Mouse (Mus musculus): ENCODE measurements around the gene Myh6. TPM values are rescaled to one million over a fixed set of nuclear protein-coding genes. Genes with fewer than 3 reads are reported as not detected.
"Not testable (repeated sequence)": the region's sequence is repeated elsewhere in the genome, so short reads cannot be mapped to it uniquely, and the experiment has no call there.

Gene Myh6
- polyA plus RNA-seq, 1 experiment from 2014 or later, result 0.69 TPM

DNA sequence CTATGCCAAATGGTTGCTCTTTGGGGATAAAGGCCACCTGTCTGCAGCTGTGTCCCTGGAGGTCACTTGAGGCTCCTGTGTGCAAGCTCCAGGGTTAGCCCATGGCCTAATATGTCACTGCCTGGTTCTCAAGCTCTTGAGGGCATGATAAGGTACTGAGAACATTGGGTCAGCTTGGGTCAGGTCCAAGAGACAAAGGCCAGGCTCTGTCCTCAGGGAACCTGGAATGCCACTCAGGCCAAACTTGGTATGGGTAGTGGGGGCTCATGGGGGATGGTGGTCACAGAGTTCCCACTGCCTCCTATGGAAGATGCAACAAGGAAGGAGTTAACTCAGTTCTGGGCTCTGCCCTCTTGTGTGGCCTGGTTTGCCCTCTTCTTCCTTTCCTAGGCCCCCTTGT, 1.6 kb upstream of the Myh6 start:
- Histone ChIP-seq H3K4me3 (replicated peaks) (no peak overlapping the region), H3K4me2 (no peak overlapping the region), H3K27ac (replicated peaks) (no peak overlapping the region), H3K36me3 (replicated peaks) (no peaks in the 10 kb centered on the region), H3K9me3 (replicated peaks) (no peaks in the 10 kb centered on the region), H3K27me3 (no peaks in the 10 kb centered on the region), H3K9ac (no peak overlapping the region), H3K4me1 (replicated peaks) (no peaks in the 10 kb centered on the region)
- ATAC-seq (ENCODE audit: insufficient read depth), result no peak

DNA sequence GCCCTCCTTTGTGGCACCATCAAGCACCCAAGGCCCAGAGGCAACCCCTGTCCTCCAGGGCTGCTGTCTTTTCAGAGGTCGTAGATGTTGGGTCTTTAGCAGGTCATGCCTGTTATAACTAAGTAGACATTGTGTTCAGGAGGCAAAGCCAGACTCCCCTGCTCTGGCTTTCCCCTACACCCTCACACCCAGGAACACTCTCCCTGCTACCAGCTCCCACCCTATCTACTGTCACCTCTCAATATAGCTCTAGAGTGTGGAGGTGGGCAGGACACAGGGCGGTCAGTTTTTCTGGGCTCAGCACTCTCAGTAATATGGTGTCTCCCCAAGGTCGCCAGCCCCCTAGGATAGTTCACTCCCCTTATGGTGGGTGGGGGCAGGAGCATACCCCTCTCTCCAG, 1.1 kb upstream of the Myh6 start:
- Histone ChIP-seq H3K4me3 (replicated peaks) (no peak overlapping the region), H3K27ac (replicated peaks) (no peak overlapping the region), H3K4me2 (no peak overlapping the region), H3K27me3 (no peaks in the 10 kb centered on the region), H3K9ac (no peak overlapping the region), H3K36me3 (replicated peaks) (no peaks in the 10 kb centered on the region), H3K9me3 (replicated peaks) (no peaks in the 10 kb centered on the region), H3K4me1 (replicated peaks) (no peaks in the 10 kb centered on the region)
- no peak for ATAC-seq (ENCODE audit: insufficient read depth)
- 58% methylated on average over 3 of the region's 3 CpGs for WGBS (ENCODE audit: insufficient replicate concordance)

DNA sequence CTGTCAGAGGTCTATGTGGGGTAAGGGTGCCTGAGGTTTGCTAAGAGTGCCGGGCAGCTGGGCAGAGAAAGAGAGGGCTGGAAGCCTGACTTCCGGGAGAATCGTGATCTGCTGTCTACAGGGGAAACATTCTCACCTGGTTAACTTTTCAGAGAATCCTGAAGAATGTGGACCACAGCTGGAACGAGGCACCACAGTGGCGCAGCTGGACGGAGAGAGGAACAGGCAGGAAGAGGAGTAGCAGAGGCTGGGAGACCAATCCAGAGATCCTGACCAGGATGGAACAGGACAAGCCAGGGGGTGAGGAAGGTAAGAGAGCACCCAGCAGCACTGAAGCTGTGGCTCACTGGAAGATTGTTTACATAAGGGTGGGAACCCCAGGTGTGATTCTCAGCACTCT, 1.1 kb downstream of the Myh6 start:
- Histone ChIP-seq H3K9ac (no peak overlapping the region), H3K4me1 (replicated peaks) (no peaks in the 10 kb centered on the region), H3K9me3 (replicated peaks) (no peaks in the 10 kb centered on the region), H3K27ac (replicated peaks) (no peak overlapping the region), H3K4me3 (replicated peaks) (no peak overlapping the region), H3K4me2 (no peak overlapping the region), H3K27me3 (no peaks in the 10 kb centered on the region), H3K36me3 (replicated peaks) (no peaks in the 10 kb centered on the region)
- 52% methylated on average over 6 of the region's 6 CpGs for WGBS (ENCODE audit: insufficient replicate concordance)
- ATAC-seq (ENCODE audit: insufficient read depth), result no peak

GRCm38 (mm10) chr14:54965044-54965443, 1.7 kb downstream of the Myh6 start:
- Histone ChIP-seq H3K4me2 (no peak overlapping the region), H3K9ac (no peak overlapping the region), H3K9me3 (replicated peaks) (no peaks in the 10 kb centered on the region), H3K4me3 (replicated peaks) (no peak overlapping the region), H3K36me3 (replicated peaks) (no peaks in the 10 kb centered on the region), H3K4me1 (replicated peaks) (no peaks in the 10 kb centered on the region), H3K27me3 (no peaks in the 10 kb centered on the region), H3K27ac (replicated peaks) (no peak overlapping the region)
- ATAC-seq (ENCODE audit: insufficient read depth), result no peak
- WGBS (ENCODE audit: insufficient replicate concordance), result 59% methylated on average over 15 of the region's 15 CpGs

- Histone ChIP-seq H3K27me3 (no peaks in the 10 kb centered on the region), H3K36me3 (replicated peaks) (no peaks in the 10 kb centered on the region), H3K9me3 (replicated peaks) (no peaks in the 10 kb centered on the region), H3K9ac (no peak overlapping the region), H3K4me3 (replicated peaks) (no peak overlapping the region), H3K4me2 (no peak overlapping the region), H3K27ac (replicated peaks) (no peak overlapping the region), H3K4me1 (replicated peaks) (no peaks in the 10 kb centered on the region)
- ATAC-seq (ENCODE audit: insufficient read depth), result no peak
- 71% methylated on average over 11 of the region's 11 CpGs for WGBS (ENCODE audit: insufficient replicate concordance)
Observed at GRCm38 (mm10) chr14:54963727-54964126, 3.0 kb downstream of the Myh6 start.

GRCm38 (mm10) chr14:54962714-54963113, 4.0 kb downstream of the Myh6 start:
- no peaks in the 10 kb centered on the region for H3K9me3 ChIP-seq (replicated peaks)
- H3K27ac ChIP-seq (replicated peaks), result no peak overlapping the region
- H3K36me3 ChIP-seq (replicated peaks), result no peaks in the 10 kb centered on the region
- no peaks in the 10 kb centered on the region for H3K4me1 ChIP-seq (replicated peaks)
- H3K9ac ChIP-seq, result no peak overlapping the region
- no peak for ATAC-seq (ENCODE audit: insufficient read depth)
- H3K4me3 ChIP-seq (replicated peaks), result no peak overlapping the region
- no peak overlapping the region for H3K4me2 ChIP-seq
- H3K27me3 ChIP-seq, result no peaks in the 10 kb centered on the region
- 71% methylated on average over 7 of the region's 7 CpGs for WGBS (ENCODE audit: insufficient replicate concordance)

GRCm38 (mm10) chr14:54961487-54961886, 5.2 kb downstream of the Myh6 start:
- Histone ChIP-seq H3K9me3 (replicated peaks) (no peaks in the 10 kb centered on the region), H3K9ac (no peak overlapping the region), H3K4me2 (no peak overlapping the region), H3K27ac (replicated peaks) (no peak overlapping the region), H3K4me1 (replicated peaks) (no peaks in the 10 kb centered on the region), H3K27me3 (no peaks in the 10 kb centered on the region), H3K4me3 (replicated peaks) (no peak overlapping the region), H3K36me3 (replicated peaks) (no peaks in the 10 kb centered on the region)
- WGBS (ENCODE audit: insufficient replicate concordance), result 57% methylated on average over 5 of the region's 5 CpGs
- ATAC-seq (ENCODE audit: insufficient read depth), result no peak

GRCm38 (mm10) chr14:54960769-54961168, 6.0 kb downstream of the Myh6 start:
- Histone ChIP-seq H3K4me1 (replicated peaks) (no peaks in the 10 kb centered on the region), H3K4me2 (no peak overlapping the region), H3K9ac (no peak overlapping the region), H3K27me3 (no peaks in the 10 kb centered on the region), H3K9me3 (replicated peaks) (no peaks in the 10 kb centered on the region), H3K4me3 (replicated peaks) (no peak overlapping the region), H3K27ac (replicated peaks) (no peak overlapping the region), H3K36me3 (replicated peaks) (no peaks in the 10 kb centered on the region)
- no peak for ATAC-seq (ENCODE audit: insufficient read depth)
- 35% methylated on average over 10 of the region's 10 CpGs for WGBS (ENCODE audit: insufficient replicate concordance)

- not testable (repeated sequence) for H3K9me3 ChIP-seq (replicated peaks); H3K27me3 ChIP-seq; H3K4me3 ChIP-seq (replicated peaks); H3K9ac ChIP-seq; ATAC-seq (ENCODE audit: insufficient read depth); H3K27ac ChIP-seq (replicated peaks); H3K4me1 ChIP-seq (replicated peaks); H3K36me3 ChIP-seq (replicated peaks); H3K4me2 ChIP-seq
- 72% methylated on average over 12 of the region's 12 CpGs for WGBS (ENCODE audit: insufficient replicate concordance)
Observed at GRCm38 (mm10) chr14:54959853-54960613, 6.7 kb downstream of the Myh6 start.

- no peaks in the 10 kb centered on the region for H3K4me1 ChIP-seq (replicated peaks)
- H3K27ac ChIP-seq (replicated peaks), result no peak overlapping the region
- no peaks in the 10 kb centered on the region for H3K27me3 ChIP-seq
- no peak overlapping the region for H3K4me3 ChIP-seq (replicated peaks)
- H3K4me2 ChIP-seq, result no peak overlapping the region
- no peaks in the 10 kb centered on the region for H3K9me3 ChIP-seq (replicated peaks)
- no peak for ATAC-seq (ENCODE audit: insufficient read depth)
- H3K36me3 ChIP-seq (replicated peaks), result no peaks in the 10 kb centered on the region
- no peak overlapping the region for H3K9ac ChIP-seq
- 70% methylated on average over 3 of the region's 3 CpGs for WGBS (ENCODE audit: insufficient replicate concordance)
Observed at GRCm38 (mm10) chr14:54959197-54959596, 7.5 kb downstream of the Myh6 start.

DNA sequence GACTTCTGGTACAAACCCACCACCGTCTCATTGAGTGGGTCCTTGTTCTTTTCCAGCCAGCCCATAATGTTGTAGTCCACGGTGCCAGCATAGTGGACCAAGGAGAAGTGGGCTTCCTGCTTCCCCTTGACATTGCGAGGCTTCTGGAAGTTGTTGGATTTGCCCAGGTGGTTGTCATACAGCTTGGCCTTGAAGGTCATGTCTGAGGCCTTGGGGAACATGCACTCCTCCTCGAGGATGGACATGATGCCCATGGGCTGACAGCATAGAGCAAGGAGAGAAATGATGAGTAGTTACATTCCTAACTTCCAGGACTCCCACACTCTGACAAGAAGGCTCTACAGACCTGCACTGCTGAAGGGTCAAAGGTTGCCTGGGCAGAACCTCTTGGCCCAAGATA, 8.2 kb downstream of the Myh6 start:
- Histone ChIP-seq H3K27ac (replicated peaks) (no peak overlapping the region), H3K9ac (no peak overlapping the region), H3K4me1 (replicated peaks) (no peaks in the 10 kb centered on the region), H3K9me3 (replicated peaks) (no peaks in the 10 kb centered on the region), H3K36me3 (replicated peaks) (no peaks in the 10 kb centered on the region), H3K4me3 (replicated peaks) (no peak overlapping the region), H3K4me2 (no peak overlapping the region), H3K27me3 (no peaks in the 10 kb centered on the region)
- 56% methylated on average over 4 of the region's 4 CpGs for WGBS (ENCODE audit: insufficient replicate concordance)
- ATAC-seq (ENCODE audit: insufficient read depth), result no peak

DNA sequence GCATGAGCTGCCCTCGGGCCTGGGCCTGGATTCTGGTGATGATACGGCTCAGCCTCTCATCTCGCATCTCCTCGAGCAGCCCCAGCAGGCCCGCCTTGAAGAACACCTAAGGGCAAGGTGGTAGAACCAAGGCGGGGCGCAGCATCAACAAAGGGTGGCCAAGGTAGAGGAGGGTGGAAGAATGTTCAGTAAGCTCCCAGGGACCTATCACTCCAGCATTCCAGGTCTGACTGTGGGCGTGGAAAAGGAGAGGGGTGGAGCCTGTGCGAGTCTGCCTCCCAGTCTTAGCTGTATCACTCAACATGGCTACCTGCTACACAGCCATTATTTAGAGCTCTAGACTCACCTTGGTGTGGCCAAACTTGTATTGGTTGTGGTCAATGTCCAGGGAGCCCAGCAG, 10.2 kb downstream of the Myh6 start:
- no peaks in the 10 kb centered on the region for H3K9me3 ChIP-seq (replicated peaks)
- no peak overlapping the region for H3K9ac ChIP-seq
- 65% methylated on average over 9 of the region's 9 CpGs for WGBS (ENCODE audit: insufficient replicate concordance)
- H3K27ac ChIP-seq (replicated peaks), result no peak overlapping the region
- no peaks in the 10 kb centered on the region for H3K4me1 ChIP-seq (replicated peaks)
- H3K4me3 ChIP-seq (replicated peaks), result no peak overlapping the region
- no peaks in the 10 kb centered on the region; the same call in 1 of the 2 replicates for H3K27me3 ChIP-seq
- ATAC-seq (ENCODE audit: insufficient read depth), result no peak
- H3K4me2 ChIP-seq, result no peak overlapping the region
- H3K36me3 ChIP-seq (replicated peaks), result no peaks in the 10 kb centered on the region
